ENCODE assay signal across 15 mouse cellular contexts in the genomic region with DNA sequence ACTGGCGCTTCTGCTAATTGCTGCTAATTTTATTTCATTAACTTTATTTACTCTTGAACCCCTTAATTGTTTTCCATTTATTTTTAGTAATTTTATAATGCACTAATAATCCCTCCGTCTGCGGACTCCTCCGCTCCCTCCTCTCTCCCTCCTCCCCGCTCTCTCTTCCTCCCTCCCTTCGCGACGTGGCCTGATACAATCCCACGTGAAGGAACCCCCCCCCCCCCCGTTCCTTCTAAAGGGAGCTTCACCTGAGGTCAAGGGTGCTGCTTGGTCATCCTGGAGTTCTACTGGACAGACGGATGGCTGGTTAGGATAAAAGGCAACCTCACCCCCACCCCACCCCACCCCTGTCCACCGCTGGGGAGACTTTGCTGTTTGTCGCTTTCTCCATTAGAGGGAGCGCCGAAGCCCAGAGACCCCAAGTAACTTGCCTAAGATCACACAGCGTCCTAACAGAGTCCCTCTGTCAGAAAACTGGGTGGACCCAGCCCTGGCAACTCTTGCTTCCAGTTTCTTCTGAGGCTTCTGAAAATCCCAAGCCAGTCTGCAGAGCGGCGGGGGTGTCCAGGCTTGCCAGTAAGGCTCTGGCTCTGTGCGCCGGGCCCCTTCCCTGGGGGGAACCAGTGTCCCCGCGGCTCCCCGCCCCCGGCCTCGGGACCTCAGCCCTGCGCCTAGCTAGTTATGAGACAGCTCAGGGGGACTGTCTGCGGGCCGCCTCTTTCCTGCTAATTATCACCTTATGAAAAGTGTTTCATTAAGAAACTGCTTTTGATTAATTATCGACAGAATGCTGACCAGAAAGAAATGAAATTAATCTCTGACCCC. TPM values are rescaled to one million over a fixed set of nuclear protein-coding genes. Genes with fewer than 3 reads are reported as not detected.
DNase-seq lines count a peak whose midpoint lies in the region; ATAC-seq lines count a peak whose summit lies in the region.
"Had no signal": no experiment of that assay in that cellular context is flagged by ENCODE, and none has a peak within 500 bp of the region (broad histone marks: within the 10 kb centered on the region; RNA-seq: fewer than 3 reads in every experiment).

No protein-coding gene starts in this region.

- H3K27ac ChIP-seq in kidney, embryonic 15.5 days = peak overlapping the region; percentile 92
- peak overlapping the region; percentile 35 for H3K27ac ChIP-seq in hindbrain, embryonic 13.5 days
- H3K27ac ChIP-seq in neural tube, embryonic 12.5 days = no peak overlapping the region
- H3K27ac ChIP-seq: embryonic facial prominence, embryonic 15.5 days; limb, embryonic 15.5 days had no signal

- H3K9me3 ChIP-seq in kidney, embryonic 15.5 days (replicated peaks) = no peaks in the 10 kb centered on the region
- no peaks in the 10 kb centered on the region for H3K9me3 ChIP-seq in hindbrain, embryonic 13.5 days
- H3K9me3 ChIP-seq in neural tube, embryonic 12.5 days = no peaks in the 10 kb centered on the region
- H3K9me3 ChIP-seq: embryonic facial prominence, embryonic 15.5 days; limb, embryonic 15.5 days had no signal

- ATAC-seq in kidney, embryonic 15.5 days (replicated peaks; ENCODE audit: low FRiP score) = no peak
- no peak for ATAC-seq in hindbrain, embryonic 13.5 days (ENCODE audit: low FRiP score)
- no peak for ATAC-seq in neural tube, embryonic 12.5 days (ENCODE audit: low FRiP score, low read depth)

- H3K36me3 ChIP-seq in kidney, embryonic 15.5 days = no peaks in the 10 kb centered on the region
- H3K36me3 ChIP-seq in hindbrain, embryonic 13.5 days = no peaks in the 10 kb centered on the region
- no peaks in the 10 kb centered on the region for H3K36me3 ChIP-seq in neural tube, embryonic 12.5 days
- H3K36me3 ChIP-seq: embryonic facial prominence, embryonic 15.5 days; limb, embryonic 15.5 days had no signal

- H3K4me3 ChIP-seq in kidney, embryonic 15.5 days (replicated peaks) = peak overlapping the region; percentile 8; the same call in 1 of the 2 replicates
- no peak overlapping the region for H3K4me3 ChIP-seq in hindbrain, embryonic 13.5 days
- 0 out of 2 replicates have a peak overlapping the region, but pooled peaks have one; percentile 7 for H3K4me3 ChIP-seq in neural tube, embryonic 12.5 days
- H3K4me3 ChIP-seq: embryonic facial prominence, embryonic 15.5 days; limb, embryonic 15.5 days had no signal

- H3K9ac ChIP-seq in kidney, embryonic 15.5 days = no peak overlapping the region
- no peak overlapping the region; the same call in 1 of the 2 replicates for H3K9ac ChIP-seq in hindbrain, embryonic 13.5 days
- H3K9ac ChIP-seq in neural tube, embryonic 12.5 days = 0 out of 2 replicates have a peak overlapping the region, but pooled peaks have one; percentile 29
- H3K9ac ChIP-seq: embryonic facial prominence, embryonic 15.5 days; limb, embryonic 15.5 days had no signal

- H3K4me1 ChIP-seq in kidney, embryonic 15.5 days = peaks cover 71% of the 10 kb centered on the region
- peaks cover 84% of the 10 kb centered on the region for H3K4me1 ChIP-seq in hindbrain, embryonic 13.5 days (replicated peaks)
- peaks cover 61% of the 10 kb centered on the region for H3K4me1 ChIP-seq in neural tube, embryonic 12.5 days

- DNase-seq in kidney, adult 18-20 months = no peak
- DNase-seq in cerebellum, postnatal 25 days = peak; percentile 40 to 51
- no peak for DNase-seq in spleen, adult 18-20 months
- no peak for DNase-seq in gastrocnemius, postnatal 4 days (ENCODE audit: low spot score in 2 of 2)
- DNase-seq: lung, postnatal 14 days; right cerebral cortex, adult 18-20 months; thymus, postnatal 36 days had no signal

- H3K4me2 ChIP-seq in kidney, embryonic 15.5 days = peak overlapping the region; percentile 60
- peak overlapping the region; percentile 72 for H3K4me2 ChIP-seq in hindbrain, embryonic 13.5 days
- peak overlapping the region; percentile 66 for H3K4me2 ChIP-seq in neural tube, embryonic 12.5 days (replicated peaks)
- H3K4me2 ChIP-seq: embryonic facial prominence, embryonic 15.5 days; heart, embryonic 11.5 days; limb, embryonic 15.5 days had no signal

- H3K27me3 ChIP-seq in kidney, embryonic 15.5 days = peaks cover 97% of the 10 kb centered on the region
- H3K27me3 ChIP-seq in hindbrain, embryonic 13.5 days = peaks cover 84% of the 10 kb centered on the region
- H3K27me3 ChIP-seq in neural tube, embryonic 12.5 days (replicated peaks) = peaks cover 83% of the 10 kb centered on the region

- 4% methylated on average over 26 of the region's 29 CpGs for WGBS in kidney, embryonic 15.5 days
- WGBS in hindbrain, embryonic 13.5 days = 2% methylated on average over 26 of the region's 29 CpGs
- WGBS in neural tube, embryonic 12.5 days = 3% methylated on average over 27 of the region's 29 CpGs

RNA-seq across cellular contexts. Expression of gene Uncx, which starts 10.4 kb away (rescaled TPM):
- polyA plus RNA-seq in kidney, embryonic 15.5 days (2015; fragmentation: Nextera tagmentation; extraction: Ambion mirVana) = 90.8 and 96.1 TPM in 2 replicates
- 48.8 and 60.7 TPM in 2 replicates for polyA plus RNA-seq in hindbrain, embryonic 13.5 days (2015; fragmentation: Nextera tagmentation; extraction: Ambion mirVana)
- polyA plus RNA-seq in neural tube, embryonic 12.5 days (2016; fragmentation: Nextera tagmentation; extraction: Ambion mirVana) = 92.9 and 107 TPM in 2 replicates
- not detected for total RNA-seq in gastrocnemius, postnatal 4 days (2021)
- total RNA-seq: layer of hippocampus, postnatal 25 days had no signal
- polyA plus RNA-seq: intestine, embryonic 14.5 days had no signal

Comparison
In these comparisons a context has a peak if more than half of its experiments do, and no peak if none do; other contexts are left out.
1. DNase-seq: peak in cerebellum, postnatal 25 days (2 of 2); none in kidney, adult 18-20 months (single experiment), spleen, adult 18-20 months (0 of 2) and gastrocnemius, postnatal 4 days (0 of 2).
2. Peak in every context shown above with its lines, with median percentiles within 50 percentile points of each other: H3K4me2 ChIP-seq.